Mouse (Mus musculus) midbrain, embryonic 11.5 days (tissue): ENCODE data around the gene Foxb2. TPM values are rescaled to one million over a fixed set of nuclear protein-coding genes. Genes with fewer than 3 reads are reported as not detected.
A peak's percentile ranks its signal among the peaks of the same experiment; 100 is the strongest.

ENCODE experiments used
- ATAC-seq: fragments of 200-750 bp; cut with Nextera tagmentation; 2 replicates; pipeline ENCODE4 v1.8.0; 2017; ENCODE audit warnings: moderate TSS enrichment, moderate library complexity; ENCODE audit not compliant: low FRiP score
- DNase-seq: peaks from one replicate; pipeline ENCODE4 v3.0.0; 2015; ENCODE audit warnings: low spot score; ENCODE audit errors: missing footprints
- H3K27ac ChIP-seq: fragments of 300-500 bp; sonication (generic); 2 replicates; pipeline ENCODE4 v1.5.1; 2014; ENCODE audit warnings: low read depth, low read length
- H3K27me3 ChIP-seq: fragments of 300-500 bp; sonication (generic); 2 replicates; pipeline ENCODE4 v1.6.1; 2014; ENCODE audit warnings: mild to moderate bottlenecking, low read length, moderate library complexity, mixed read lengths; ENCODE audit not compliant: control insufficient read depth, insufficient read depth
- H3K36me3 ChIP-seq: fragments of 300-500 bp; sonication (generic); 2 replicates; pipeline ENCODE4 v1.6.1; 2014; ENCODE audit warnings: mild to moderate bottlenecking, low read length, moderate library complexity, mixed read lengths; ENCODE audit not compliant: control insufficient read depth, insufficient read depth
- H3K4me1 ChIP-seq: fragments of 300-500 bp; sonication (generic); 2 replicates; pipeline ENCODE4 v1.6.1; 2014; ENCODE audit warnings: low read length; ENCODE audit not compliant: control insufficient read depth, insufficient read depth
- H3K4me2 ChIP-seq: fragments of 300-500 bp; sonication (generic); 2 replicates; pipeline ENCODE4 v1.6.1; 2014; ENCODE audit warnings: mild to moderate bottlenecking, moderate library complexity
- H3K4me3 ChIP-seq: fragments of 300-500 bp; sonication (generic); 2 replicates; pipeline ENCODE4 v1.5.1; 2014; ENCODE audit warnings: low read depth, low read length
- H3K9ac ChIP-seq: fragments of 300-500 bp; sonication (generic); 2 replicates; pipeline ENCODE4 v1.6.1; 2014; ENCODE audit warnings: low read length
- H3K9me3 ChIP-seq: fragments of 300-500 bp; sonication (generic); 2 replicates; pipeline ENCODE4 v1.6.1; 2016; ENCODE audit warnings: low read length; ENCODE audit not compliant: control insufficient read depth
- WGBS: fragments of 180-500 bp; shearing (Covaris S2); extraction: QIAGEN DNeasy Blood & Tissue Kit; methylation state at CpG from one replicate; pipeline ENCODE4 v1.1.7; 2014; 5-methylcytosine and 5-hydroxymethylcytosine counted together
- polyA plus RNA-seq: library from polyadenylated mRNA; unstranded; fragments of >200 nt; fragmentation: Nextera tagmentation; extraction: Ambion mirVana; gene quantifications from 2 replicates; pipeline ENCODE4 v1.2.1, GENCODE M21; 2014

Foxb2 gene
- polyA plus RNA-seq, 1 experiment from 2014 or later, result 0.20 TPM

- no peaks in the 10 kb centered on the region for H3K36me3 ChIP-seq
Measured at GRCm38 (mm10) chr19:16841516-16842249, 31.9 kb downstream of the Foxb2 start.

DNA sequence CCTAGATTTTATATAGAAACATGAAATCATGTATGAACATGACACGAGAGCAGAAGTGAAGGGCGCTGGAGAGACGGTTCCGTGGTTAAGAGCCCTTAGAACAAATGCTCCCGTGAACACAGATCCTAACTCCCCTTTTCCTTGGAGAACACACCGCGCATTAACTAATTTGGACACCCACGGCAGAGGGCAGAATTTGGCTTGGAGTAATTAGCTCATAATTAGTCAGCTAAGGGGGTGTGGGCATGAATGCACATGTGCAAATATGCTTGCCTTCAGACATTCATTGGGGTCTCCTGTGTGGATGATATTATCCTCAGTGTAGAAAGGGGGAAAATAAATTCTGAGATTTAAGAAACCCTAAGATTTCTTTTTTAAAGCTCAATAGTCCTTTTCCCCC lies 32.6 kb downstream of the Foxb2 start:
- no peaks in the 10 kb centered on the region for H3K27me3 ChIP-seq
- H3K9me3 ChIP-seq, result no peaks in the 10 kb centered on the region
- ATAC-seq (no peak), DNase-seq (no peak)
- H3K36me3 ChIP-seq, result no peaks in the 10 kb centered on the region
- H3K4me2 ChIP-seq, result no peak overlapping the region
- no peaks in the 10 kb centered on the region; the same call in 1 of the 2 replicates for H3K4me1 ChIP-seq
- WGBS, result 70% methylated on average over 8 of the region's 8 CpGs
- no peak overlapping the region for H3K27ac ChIP-seq
- H3K4me3 ChIP-seq, result no peak overlapping the region
- no peak overlapping the region for H3K9ac ChIP-seq

More at GRCm38 (mm10) chr19:16841516-16842249, 31.9 kb downstream of the Foxb2 start:
- H3K4me2 ChIP-seq, result no peak overlapping the region
- ATAC-seq (peak; percentile 57), DNase-seq (peak; percentile 86)
- H3K4me1 ChIP-seq, result no peaks in the 10 kb centered on the region; the same call in 1 of the 2 replicates
- no peak overlapping the region for H3K9ac ChIP-seq
- no peak overlapping the region for H3K4me3 ChIP-seq
- no peak overlapping the region for H3K27ac ChIP-seq
- H3K9me3 ChIP-seq, result no peaks in the 10 kb centered on the region
- WGBS, result 7% methylated on average over 9 of the region's 9 CpGs
- H3K27me3 ChIP-seq, result no peaks in the 10 kb centered on the region

DNA sequence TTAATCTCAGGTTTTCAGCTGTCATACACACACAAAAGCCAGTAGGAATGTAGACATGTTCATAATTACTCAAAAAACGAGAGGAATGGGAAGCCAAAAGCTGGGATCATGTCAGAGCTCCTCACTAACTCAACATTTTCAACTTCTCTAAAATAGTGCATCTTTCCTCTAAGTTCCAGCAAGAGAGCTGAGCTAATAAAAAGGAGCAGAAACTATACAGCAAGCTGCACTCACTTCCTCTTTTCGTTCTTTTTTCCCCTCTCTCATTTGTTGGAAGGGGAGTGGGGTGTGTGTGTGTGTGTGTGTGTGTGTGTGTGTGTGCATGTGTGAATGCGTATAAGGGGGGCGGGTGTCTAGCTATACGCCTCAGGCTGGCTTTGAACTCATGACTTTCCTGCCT lies 45.9 kb downstream of the Foxb2 start:
- no peak overlapping the region for H3K27ac ChIP-seq
- no peak overlapping the region for H3K9ac ChIP-seq
- H3K36me3 ChIP-seq, result no peaks in the 10 kb centered on the region
- H3K9me3 ChIP-seq, result no peaks in the 10 kb centered on the region
- DNase-seq, result no peak
- H3K4me3 ChIP-seq, result no peak overlapping the region
- WGBS, result 85% methylated on average over 5 of the region's 5 CpGs
- H3K27me3 ChIP-seq, result no peaks in the 10 kb centered on the region
- no peaks in the 10 kb centered on the region for H3K4me1 ChIP-seq
- ATAC-seq, result no peak
- no peak overlapping the region for H3K4me2 ChIP-seq

DNA sequence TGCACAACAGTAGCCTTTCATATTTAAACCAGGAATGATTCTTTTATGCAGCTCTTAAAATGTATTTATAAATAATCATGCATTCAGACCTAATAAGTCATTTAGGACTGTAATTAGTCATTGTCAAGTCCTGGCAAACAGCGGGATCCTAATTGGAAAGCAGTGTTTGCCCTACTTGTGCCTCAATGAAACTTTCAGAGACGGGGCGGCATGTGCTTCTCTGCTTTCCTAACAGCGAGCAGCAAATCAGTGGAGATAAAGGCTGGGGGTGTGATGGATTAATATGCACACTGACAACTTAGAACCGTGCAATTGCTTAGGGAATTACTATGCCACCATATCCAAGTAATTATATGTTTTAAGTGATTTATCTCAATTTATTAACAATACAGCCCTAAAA lies 48.4 kb downstream of the Foxb2 start:
- Histone ChIP-seq H3K27me3 (no peaks in the 10 kb centered on the region), H3K9ac (no peak overlapping the region), H3K4me3 (no peak overlapping the region), H3K9me3 (no peaks in the 10 kb centered on the region), H3K36me3 (no peaks in the 10 kb centered on the region), H3K27ac (no peak overlapping the region), H3K4me2 (no peak overlapping the region), H3K4me1 (no peaks in the 10 kb centered on the region)
- WGBS, result 67% methylated on average over 5 of the region's 5 CpGs
- ATAC-seq (no peak), DNase-seq (no peak)

Other genes starting within 250 kb of the Foxb2 start
- 12.4 and 13.4 TPM in 2 replicates for gene Vps13a, start 92.9 kb downstream of the Foxb2 start, polyA plus RNA-seq
- gene Prune2, start 82.3 kb upstream of the Foxb2 start, polyA plus RNA-seq, result 1.6 and 2.2 TPM in 2 replicates